Comparison of ENCODE assay signal across 13 mouse cellular contexts in the genomic region with DNA sequence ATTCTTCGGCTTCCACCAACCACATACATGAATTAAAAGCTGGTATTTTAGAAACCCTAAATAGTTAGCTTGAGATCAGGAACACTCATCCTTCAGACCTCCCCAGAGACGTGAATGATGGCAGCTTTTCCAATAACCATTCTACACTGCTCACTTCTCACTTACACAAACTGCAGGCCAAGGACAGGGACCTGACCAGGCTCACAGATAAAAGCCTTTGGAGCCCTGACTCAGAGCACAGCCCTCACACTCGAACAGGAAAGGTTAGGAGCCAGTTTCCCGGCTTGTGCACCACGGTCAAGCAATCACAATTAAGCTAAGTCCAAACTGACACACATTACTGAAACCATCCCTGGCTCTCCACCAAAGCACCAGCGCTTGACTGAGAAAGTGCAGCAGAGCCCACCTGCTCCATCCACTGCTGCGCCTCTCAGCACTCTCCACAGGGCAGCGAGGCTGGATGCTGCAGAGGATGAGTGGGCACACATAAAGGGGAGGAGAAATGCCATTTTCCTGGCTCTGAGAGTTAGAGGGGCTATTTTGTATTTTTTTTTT. TPM values are rescaled to one million over a fixed set of nuclear protein-coding genes. Genes with fewer than 3 reads are reported as not detected.
DNase-seq lines count a peak whose midpoint lies in the region; ATAC-seq lines count a peak whose summit lies in the region.
"Had no signal": no experiment of that assay in that cellular context is flagged by ENCODE, and none has a peak within 500 bp of the region (broad histone marks: within the 10 kb centered on the region; RNA-seq: fewer than 3 reads in every experiment).

No protein-coding gene starts in this region.

- ATAC-seq in frontal cortex, adult (ENCODE audit: low TSS enrichment), result 0 out of 2 replicates have a peak, but pooled peaks have one; percentile 24
- ATAC-seq: forebrain, postnatal 0 days; inflammation-experienced regulatory T-cells, adult 6 months; intestine, postnatal 0 days had no signal

- DNase-seq in frontal cortex, postnatal 36 days (ENCODE audit: low spot score in 2 of 2), result no peak
- peak; percentile 72 for DNase-seq in adrenal gland, adult 2 months
- peak; percentile 30 for DNase-seq in adrenal gland, adult 8-10 months
- DNase-seq in adrenal gland, postnatal 36 days, result peak; percentile 44 to 49
- no peak for DNase-seq in right cerebral cortex, postnatal 4 days
- DNase-seq: cerebellum, adult 2 months; cerebellum, postnatal 36 days; forebrain, postnatal 0 days; heart, adult 2 months; kidney, adult 8-10 months had no signal

RNA-seq across cellular contexts. Expression of gene Ing2, which starts 11.0 kb away (rescaled TPM):
- total RNA-seq in adrenal gland, adult 2 months (2021), result 10 to 100 TPM; 20.0 to 24.9 TPM
- 1.7 and 1.9 TPM in 2 replicates for polyA plus RNA-seq in adrenal gland, adult 2 months (2012; rRNA removed)
- 10 to 100 TPM; 17.4 to 21.0 (median 19.7) TPM for total RNA-seq in adrenal gland, adult 8-10 months (2022)
- 10 to 100 TPM; 20.5 to 24.3 TPM for total RNA-seq in adrenal gland, postnatal 36 days (2021)

RNA-seq across cellular contexts. Expression of gene Cdkn2aip, which starts 49.4 kb away (rescaled TPM):
- total RNA-seq in adrenal gland, adult 2 months (2021), result 10 to 100 TPM; 11.0 to 12.9 TPM
- 26.0 and 38.1 TPM in 2 replicates for polyA plus RNA-seq in adrenal gland, adult 2 months (2012; rRNA removed)
- 10 to 100 TPM; 12.9 to 14.0 (median 13.4) TPM for total RNA-seq in adrenal gland, adult 8-10 months (2022)
- 10 to 100 TPM; 13.9 to 16.2 TPM for total RNA-seq in adrenal gland, postnatal 36 days (2021)

Comparison
In these comparisons a context has a peak if more than half of its experiments do, and no peak if none do; other contexts are left out.
1. DNase-seq: peak in adrenal gland, adult 2 months (single experiment), adrenal gland, adult 8-10 months (single experiment) and adrenal gland, postnatal 36 days (2 of 2); none in frontal cortex, postnatal 36 days (0 of 2) and right cerebral cortex, postnatal 4 days (single experiment).